Mouse (Mus musculus): ENCODE measurements around the gene Rnase4.

Gene Rnase4

GRCm38 (mm10) chr14:51129624-51129975 lies 38.7 kb downstream of the Rnase4 start:
- no peak for DNase-seq

- no peak for DNase-seq
These were observed 39.6 kb downstream of the Rnase4 start for GRCm38 (mm10) chr14:51130315-51130940.

GRCm38 (mm10) chr14:51131086-51131815 lies 40.4 kb downstream of the Rnase4 start:
- DNase-seq = no peak

GRCm38 (mm10) chr14:51132372-51132771 lies 41.5 kb downstream of the Rnase4 start:
- DNase-seq = no peak

GRCm38 (mm10) chr14:51140342-51140741 lies 49.5 kb downstream of the Rnase4 start:
- DNase-seq = peak; percentile 28

GRCm38 (mm10) chr14:51142119-51142518 lies 51.2 kb downstream of the Rnase4 start:
- DNase-seq = no peak

- DNase-seq = no peak
These were observed 51.7 kb downstream of the Rnase4 start for GRCm38 (mm10) chr14:51142568-51142967.

GRCm38 (mm10) chr14:51143287-51143686 lies 52.4 kb downstream of the Rnase4 start:
- DNase-seq = no peak

GRCm38 (mm10) chr14:51143937-51144336 lies 53.1 kb downstream of the Rnase4 start:
- DNase-seq = no peak

GRCm38 (mm10) chr14:51144451-51144850 lies 53.6 kb downstream of the Rnase4 start:
- no peak for DNase-seq

GRCm38 (mm10) chr14:51145521-51145920 lies 54.6 kb downstream of the Rnase4 start:
- DNase-seq = no peak

- no peak for DNase-seq
These were observed 55.8 kb downstream of the Rnase4 start, which contains the start of gene Rnase1 for GRCm38 (mm10) chr14:51146685-51147084. Gene Rnase1, minus strand, starts transcription at chr14:51146785.

GRCm38 (mm10) chr14:51148006-51148405 lies 57.1 kb downstream of the Rnase4 start:
- no peak for DNase-seq

- no peak for DNase-seq
These were observed 58.3 kb downstream of the Rnase4 start for GRCm38 (mm10) chr14:51149164-51149563.

- DNase-seq = no peak
These were observed 59.4 kb downstream of the Rnase4 start for GRCm38 (mm10) chr14:51150206-51150831.

GRCm38 (mm10) chr14:51152249-51152870 lies 61.5 kb downstream of the Rnase4 start:
- DNase-seq = no peak
